Mouse (Mus musculus): ENCODE measurements around the gene Gm13287. TPM values are rescaled to one million over a fixed set of nuclear protein-coding genes. Genes with fewer than 3 reads are reported as not detected.

The Gm13287 gene
- polyA plus RNA-seq, 1 experiment from 2014 or later: not detected

- H3K27me3 ChIP-seq (ENCODE audit: control insufficient read depth, insufficient read depth, low read length): no peaks in the 10 kb centered on the region
- no peak overlapping the region for H3K4me2 ChIP-seq (ENCODE audit: low read depth)
- H3K36me3 ChIP-seq (ENCODE audit: control insufficient read depth, insufficient read depth, low read length): no peaks in the 10 kb centered on the region
- H3K4me1 ChIP-seq (ENCODE audit: control insufficient read depth, insufficient read depth, low read length): no peaks in the 10 kb centered on the region
- 57% methylated on average over 4 of the region's 4 CpGs for WGBS
- no peak overlapping the region for H3K9ac ChIP-seq (ENCODE audit: low read length)
- no peak for ATAC-seq (ENCODE audit: insufficient read depth, low FRiP score, low TSS enrichment)
- H3K4me3 ChIP-seq (ENCODE audit: low read depth, low read length): no peak overlapping the region
- no peak overlapping the region for H3K27ac ChIP-seq (ENCODE audit: low read depth, low read length)
- H3K9me3 ChIP-seq (ENCODE audit: control insufficient read depth, low read length): no peaks in the 10 kb centered on the region
- no peak for DNase-seq (ENCODE audit: low spot score)
Measured at GRCm38 (mm10) chr4:88851026-88851763, 48.1 kb downstream of the Gm13287 start.

Other genes starting within 250 kb of the Gm13287 start
- gene Ifna15, start 245.0 kb upstream of the Gm13287 start, polyA plus RNA-seq (2014; fragmentation: Nextera tagmentation; extraction: Ambion mirVana): not detected in 2 replicates
- gene Ifna14, start 231.5 kb upstream of the Gm13287 start, polyA plus RNA-seq (2014; fragmentation: Nextera tagmentation; extraction: Ambion mirVana): not detected in 2 replicates
- gene Ifna9, start 210.9 kb upstream of the Gm13287 start, polyA plus RNA-seq (2014; fragmentation: Nextera tagmentation; extraction: Ambion mirVana): not detected in 2 replicates
- gene Ifna12, start 199.9 kb upstream of the Gm13287 start, polyA plus RNA-seq (2014; fragmentation: Nextera tagmentation; extraction: Ambion mirVana): not detected in 2 replicates
- not detected in 2 replicates for gene C87499, start 168.8 kb upstream of the Gm13287 start, polyA plus RNA-seq (2014; fragmentation: Nextera tagmentation; extraction: Ambion mirVana)
- gene Ifna13, start 158.8 kb upstream of the Gm13287 start, polyA plus RNA-seq (2014; fragmentation: Nextera tagmentation; extraction: Ambion mirVana): not detected in 2 replicates
- not detected in 2 replicates for gene Ifna16, start 126.3 kb upstream of the Gm13287 start, polyA plus RNA-seq (2014; fragmentation: Nextera tagmentation; extraction: Ambion mirVana)
- gene Ifna2, start 119.3 kb upstream of the Gm13287 start, polyA plus RNA-seq (2014; fragmentation: Nextera tagmentation; extraction: Ambion mirVana): not detected in 2 replicates
- gene Ifnab, start 111.9 kb upstream of the Gm13287 start, polyA plus RNA-seq (2014; fragmentation: Nextera tagmentation; extraction: Ambion mirVana): not detected in 2 replicates
- 1.9 and 2.1 TPM in 2 replicates for gene Gm26566, start 81.4 kb upstream of the Gm13287 start, polyA plus RNA-seq (2014; fragmentation: Nextera tagmentation; extraction: Ambion mirVana)
- 151 and 152 TPM in 2 replicates for gene Klhl9, start 80.8 kb upstream of the Gm13287 start, polyA plus RNA-seq (2014; fragmentation: Nextera tagmentation; extraction: Ambion mirVana)
- gene Gm13271, start 48.4 kb upstream of the Gm13287 start, polyA plus RNA-seq (2014; fragmentation: Nextera tagmentation; extraction: Ambion mirVana): 0.53 TPM in 1 of 2 replicates, not detected in the other
- not detected in 2 replicates for gene Gm13283, start 43.1 kb upstream of the Gm13287 start, polyA plus RNA-seq (2014; fragmentation: Nextera tagmentation; extraction: Ambion mirVana)
- gene Gm13290, start 29.4 kb upstream of the Gm13287 start, polyA plus RNA-seq (2014; fragmentation: Nextera tagmentation; extraction: Ambion mirVana): 0.31 and 0.46 TPM in 2 replicates
- gene Gm13289, start 26.3 kb upstream of the Gm13287 start, polyA plus RNA-seq (2014; fragmentation: Nextera tagmentation; extraction: Ambion mirVana): not detected in 2 replicates
- gene Gm13272, start 23.4 kb upstream of the Gm13287 start, polyA plus RNA-seq (2014; fragmentation: Nextera tagmentation; extraction: Ambion mirVana): not detected in 2 replicates
- gene Ifnz, start 21.1 kb upstream of the Gm13287 start, polyA plus RNA-seq (2014; fragmentation: Nextera tagmentation; extraction: Ambion mirVana): not detected in 2 replicates
- not detected in 2 replicates for gene Gm13276, start 17.5 kb upstream of the Gm13287 start, polyA plus RNA-seq (2014; fragmentation: Nextera tagmentation; extraction: Ambion mirVana)
- gene Gm13277, start 14.6 kb upstream of the Gm13287 start, polyA plus RNA-seq (2014; fragmentation: Nextera tagmentation; extraction: Ambion mirVana): not detected in 2 replicates
- not detected in 2 replicates for gene Gm13278, start 11.7 kb upstream of the Gm13287 start, polyA plus RNA-seq (2014; fragmentation: Nextera tagmentation; extraction: Ambion mirVana)
- not detected in 2 replicates for gene Gm13275, start 8.8 kb upstream of the Gm13287 start, polyA plus RNA-seq (2014; fragmentation: Nextera tagmentation; extraction: Ambion mirVana)
- gene Gm13279, start 5.9 kb upstream of the Gm13287 start, polyA plus RNA-seq (2014; fragmentation: Nextera tagmentation; extraction: Ambion mirVana): not detected in 2 replicates
- 0.19 TPM in 1 of 2 replicates, not detected in the other for gene Gm13285, start 3.6 kb upstream of the Gm13287 start, polyA plus RNA-seq (2014; fragmentation: Nextera tagmentation; extraction: Ambion mirVana)
- gene Gm13288, start 2.3 kb downstream of the Gm13287 start, polyA plus RNA-seq (2014; fragmentation: Nextera tagmentation; extraction: Ambion mirVana): not detected in 2 replicates
- not detected in 2 replicates for gene Ifna7, start 13.0 kb downstream of the Gm13287 start, polyA plus RNA-seq (2014; fragmentation: Nextera tagmentation; extraction: Ambion mirVana)
- not detected in 2 replicates for gene Ifna11, start 16.7 kb downstream of the Gm13287 start, polyA plus RNA-seq (2014; fragmentation: Nextera tagmentation; extraction: Ambion mirVana)
- not detected in 2 replicates for gene Ifna6, start 24.2 kb downstream of the Gm13287 start, polyA plus RNA-seq (2014; fragmentation: Nextera tagmentation; extraction: Ambion mirVana)
- not detected in 2 replicates for gene Ifna5, start 32.3 kb downstream of the Gm13287 start, polyA plus RNA-seq (2014; fragmentation: Nextera tagmentation; extraction: Ambion mirVana)
- not detected in 2 replicates for gene Ifna4, start 38.6 kb downstream of the Gm13287 start, polyA plus RNA-seq (2014; fragmentation: Nextera tagmentation; extraction: Ambion mirVana)
- not detected in 2 replicates for gene Ifna1, start 46.8 kb downstream of the Gm13287 start, polyA plus RNA-seq (2014; fragmentation: Nextera tagmentation; extraction: Ambion mirVana)
- not detected in 2 replicates for gene Ifne, start 76.9 kb downstream of the Gm13287 start, polyA plus RNA-seq (2014; fragmentation: Nextera tagmentation; extraction: Ambion mirVana)